Mouse (Mus musculus): ENCODE measurements at regions not wholly inside any gene's neighbourhood (a gene's known extent, or its start where the extent isn't known, plus 50 kb on each side); places are given as distances from the start of the nearest gene placed in this dataset.

GRCm38 (mm10) chr9:61664000-61664622, 250.2 kb downstream of the Rplp1 start:
- Histone ChIP-seq H3K4me3 (ENCODE audit: low read depth, low read length) (no peak overlapping the region), H3K27me3 (replicated peaks; ENCODE audit: control insufficient read depth, insufficient read depth, low read length) (no peaks in the 10 kb centered on the region), H3K9ac (ENCODE audit: low read depth, low read length) (no peak overlapping the region), H3K4me2 (ENCODE audit: low read depth, low read length) (no peak overlapping the region), H3K9me3 (ENCODE audit: control insufficient read depth, low read length) (no peaks in the 10 kb centered on the region), H3K27ac (replicated peaks; ENCODE audit: low read depth, low read length) (no peak overlapping the region), H3K4me1 (ENCODE audit: control insufficient read depth, insufficient read depth, low read length) (no peaks in the 10 kb centered on the region), H3K36me3 (ENCODE audit: control insufficient read depth, insufficient read depth, low read length) (no peaks in the 10 kb centered on the region)
- 89% methylated on average over 10 of the region's 10 CpGs for WGBS
- DNase-seq (ENCODE audit: low spot score) (no peak), ATAC-seq (ENCODE audit: low read depth) (no peak)

- H3K27ac ChIP-seq (replicated peaks; ENCODE audit: low read depth, low read length), result no peak overlapping the region
- ATAC-seq (ENCODE audit: low read depth), result no peak
- H3K36me3 ChIP-seq (ENCODE audit: control insufficient read depth, insufficient read depth, low read length), result no peaks in the 10 kb centered on the region
- no peaks in the 10 kb centered on the region for H3K4me1 ChIP-seq (ENCODE audit: control insufficient read depth, insufficient read depth, low read length)
- WGBS, result 58% methylated on average over 12 of the region's 12 CpGs
- H3K4me2 ChIP-seq (ENCODE audit: low read depth, low read length), result no peak overlapping the region
- no peak for DNase-seq (ENCODE audit: low spot score)
- H3K9ac ChIP-seq (ENCODE audit: low read depth, low read length), result no peak overlapping the region
- H3K27me3 ChIP-seq (replicated peaks; ENCODE audit: control insufficient read depth, insufficient read depth, low read length), result no peaks in the 10 kb centered on the region
- H3K9me3 ChIP-seq (ENCODE audit: control insufficient read depth, low read length), result no peaks in the 10 kb centered on the region
- H3K4me3 ChIP-seq (ENCODE audit: low read depth, low read length), result no peak overlapping the region
Observed at GRCm38 (mm10) chr9:61662055-61663028, 252.0 kb downstream of the Rplp1 start.

GRCm38 (mm10) chr9:61660191-61660590, 254.2 kb downstream of the Rplp1 start:
- WGBS, result 87% methylated on average over 3 of the region's 3 CpGs
- ATAC-seq (ENCODE audit: low read depth), result no peak

GRCm38 (mm10) chr9:61657996-61658395, 256.3 kb downstream of the Rplp1 start:
- DNase-seq (ENCODE audit: low spot score) (no peak), ATAC-seq (ENCODE audit: low read depth) (no peak)
- H3K9me3 ChIP-seq (ENCODE audit: control insufficient read depth, low read length), result no peaks in the 10 kb centered on the region
- H3K27ac ChIP-seq (replicated peaks; ENCODE audit: low read depth, low read length), result no peak overlapping the region
- no peaks in the 10 kb centered on the region for H3K4me1 ChIP-seq (ENCODE audit: control insufficient read depth, insufficient read depth, low read length)
- no peaks in the 10 kb centered on the region for H3K36me3 ChIP-seq (ENCODE audit: control insufficient read depth, insufficient read depth, low read length)
- H3K4me3 ChIP-seq (ENCODE audit: low read depth, low read length), result no peak overlapping the region
- WGBS, result 89% methylated on average over 8 of the region's 8 CpGs
- H3K27me3 ChIP-seq (replicated peaks; ENCODE audit: control insufficient read depth, insufficient read depth, low read length), result no peaks in the 10 kb centered on the region
- H3K9ac ChIP-seq (ENCODE audit: low read depth, low read length), result no peak overlapping the region
- H3K4me2 ChIP-seq (ENCODE audit: low read depth, low read length), result no peak overlapping the region

More at GRCm38 (mm10) chr9:61660191-61660590, 254.2 kb downstream of the Rplp1 start:
- H3K4me3 ChIP-seq (ENCODE audit: low read depth, low read length), result no peak overlapping the region
- no peaks in the 10 kb centered on the region for H3K4me1 ChIP-seq (ENCODE audit: control insufficient read depth, insufficient read depth, low read length)
- H3K27ac ChIP-seq (replicated peaks; ENCODE audit: low read depth, low read length), result no peak overlapping the region
- no peaks in the 10 kb centered on the region for H3K9me3 ChIP-seq (ENCODE audit: control insufficient read depth, low read length)
- H3K36me3 ChIP-seq (ENCODE audit: control insufficient read depth, insufficient read depth, low read length), result no peaks in the 10 kb centered on the region
- no peak for DNase-seq (ENCODE audit: low spot score)
- H3K27me3 ChIP-seq (replicated peaks; ENCODE audit: control insufficient read depth, insufficient read depth, low read length), result no peaks in the 10 kb centered on the region
- H3K4me2 ChIP-seq (ENCODE audit: low read depth, low read length), result no peak overlapping the region
- H3K9ac ChIP-seq (ENCODE audit: low read depth, low read length), result no peak overlapping the region

GRCm38 (mm10) chr9:61655433-61655981, 258.8 kb downstream of the Rplp1 start:
- Histone ChIP-seq H3K27me3 (replicated peaks; ENCODE audit: control insufficient read depth, insufficient read depth, low read length) (no peaks in the 10 kb centered on the region), H3K4me1 (ENCODE audit: control insufficient read depth, insufficient read depth, low read length) (no peaks in the 10 kb centered on the region), H3K4me3 (ENCODE audit: low read depth, low read length) (no peak overlapping the region), H3K27ac (replicated peaks; ENCODE audit: low read depth, low read length) (no peak overlapping the region), H3K36me3 (ENCODE audit: control insufficient read depth, insufficient read depth, low read length) (no peaks in the 10 kb centered on the region), H3K4me2 (ENCODE audit: low read depth, low read length) (no peak overlapping the region), H3K9me3 (ENCODE audit: control insufficient read depth, low read length) (no peaks in the 10 kb centered on the region), H3K9ac (ENCODE audit: low read depth, low read length) (no peak overlapping the region)
- ATAC-seq (ENCODE audit: low read depth), result peak; percentile 60; the same call in 1 of the 2 replicates
- WGBS, result 63% methylated on average over 9 of the region's 9 CpGs
- DNase-seq (ENCODE audit: low spot score), result peak; percentile 68

GRCm38 (mm10) chr9:61645661-61646425, 268.5 kb downstream of the Rplp1 start:
- ATAC-seq (ENCODE audit: low read depth) (peak; percentile 85), DNase-seq (ENCODE audit: low spot score) (peak; percentile 88)
- WGBS, result 35% methylated on average over 20 of the region's 20 CpGs
- no peak overlapping the region for H3K27ac ChIP-seq (replicated peaks; ENCODE audit: low read depth, low read length)
- no peaks in the 10 kb centered on the region for H3K27me3 ChIP-seq (replicated peaks; ENCODE audit: control insufficient read depth, insufficient read depth, low read length)
- H3K4me1 ChIP-seq (ENCODE audit: control insufficient read depth, insufficient read depth, low read length), result peaks cover 5% of the 10 kb centered on the region; the same call in 1 of the 2 replicates
- H3K9ac ChIP-seq (ENCODE audit: low read depth, low read length), result no peak overlapping the region
- no peaks in the 10 kb centered on the region for H3K9me3 ChIP-seq (ENCODE audit: control insufficient read depth, low read length)
- H3K4me3 ChIP-seq (ENCODE audit: low read depth, low read length), result no peak overlapping the region
- peak overlapping the region; percentile 14; the same call in 1 of the 2 replicates for H3K4me2 ChIP-seq (ENCODE audit: low read depth, low read length)
- H3K36me3 ChIP-seq (ENCODE audit: control insufficient read depth, insufficient read depth, low read length), result no peaks in the 10 kb centered on the region

GRCm38 (mm10) chr9:61640739-61641138, 268.6 kb downstream of the Tle3 start:
- Histone ChIP-seq H3K4me3 (ENCODE audit: low read depth, low read length) (no peak overlapping the region), H3K4me2 (ENCODE audit: low read depth, low read length) (no peak overlapping the region), H3K36me3 (ENCODE audit: control insufficient read depth, insufficient read depth, low read length) (no peaks in the 10 kb centered on the region), H3K9me3 (ENCODE audit: control insufficient read depth, low read length) (no peaks in the 10 kb centered on the region), H3K27ac (replicated peaks; ENCODE audit: low read depth, low read length) (no peak overlapping the region), H3K27me3 (replicated peaks; ENCODE audit: control insufficient read depth, insufficient read depth, low read length) (no peaks in the 10 kb centered on the region), H3K4me1 (ENCODE audit: control insufficient read depth, insufficient read depth, low read length) (peaks cover 5% of the 10 kb centered on the region; the same call in 1 of the 2 replicates), H3K9ac (ENCODE audit: low read depth, low read length) (no peak overlapping the region)
- DNase-seq (ENCODE audit: low spot score), result no peak
- no peak for ATAC-seq (ENCODE audit: low read depth)
- WGBS, result 92% methylated on average over 3 of the region's 3 CpGs

- no peaks in the 10 kb centered on the region for H3K9me3 ChIP-seq (ENCODE audit: control insufficient read depth, low read length)
- H3K4me1 ChIP-seq (ENCODE audit: control insufficient read depth, insufficient read depth, low read length), result no peaks in the 10 kb centered on the region
- DNase-seq (ENCODE audit: low spot score) (no peak), ATAC-seq (ENCODE audit: low read depth) (no peak)
- WGBS, result 72% methylated on average over 11 of the region's 11 CpGs
- no peaks in the 10 kb centered on the region for H3K36me3 ChIP-seq (ENCODE audit: control insufficient read depth, insufficient read depth, low read length)
- no peak overlapping the region for H3K27ac ChIP-seq (replicated peaks; ENCODE audit: low read depth, low read length)
- no peak overlapping the region for H3K4me2 ChIP-seq (ENCODE audit: low read depth, low read length)
- no peaks in the 10 kb centered on the region for H3K27me3 ChIP-seq (replicated peaks; ENCODE audit: control insufficient read depth, insufficient read depth, low read length)
- H3K4me3 ChIP-seq (ENCODE audit: low read depth, low read length), result no peak overlapping the region
- H3K9ac ChIP-seq (ENCODE audit: low read depth, low read length), result no peak overlapping the region
Observed at GRCm38 (mm10) chr9:61638908-61639307, 266.7 kb downstream of the Tle3 start.
